Mouse (Mus musculus) embryonic fibroblast, embryonic 13.5 days (primary cell): ENCODE results near the gene Adamts18.

ENCODE experiments used
- CTCF ChIP-seq: IDR thresholded peaks from 2 replicates; pipeline ENCODE4 v1.5.1; 2011; ENCODE audit warnings: mild to moderate bottlenecking, control low read depth, low read length, moderate library complexity, borderline replicate concordance; ENCODE audit not compliant: insufficient read depth
- POLR2A ChIP-seq: IDR thresholded peaks from 2 replicates; pipeline ENCODE4 v1.6.1; 2011; ENCODE audit warnings: low read depth, mild to moderate bottlenecking, control low read depth, low read length, moderate library complexity

GRCm38 (mm10) chr8:113836892-113837569 is 11.5 kb downstream of the Adamts18 start:
- TF ChIP-seq CTCF: no peak
- no peak for TF ChIP-seq POLR2A
